Mouse (Mus musculus) Muller cell, postnatal 12 days (primary cell): ENCODE measurements at regions not wholly inside any gene's neighbourhood (a gene's known extent, or its start where the extent isn't known, plus 50 kb on each side); places are given as distances from the start of the nearest gene placed in this dataset.

Experiments
- DNase-seq: peaks from one replicate; pipeline ENCODE4 v3.0.0-alpha.2; 2015; ENCODE audit errors: inconsistent ontology term

DNA sequence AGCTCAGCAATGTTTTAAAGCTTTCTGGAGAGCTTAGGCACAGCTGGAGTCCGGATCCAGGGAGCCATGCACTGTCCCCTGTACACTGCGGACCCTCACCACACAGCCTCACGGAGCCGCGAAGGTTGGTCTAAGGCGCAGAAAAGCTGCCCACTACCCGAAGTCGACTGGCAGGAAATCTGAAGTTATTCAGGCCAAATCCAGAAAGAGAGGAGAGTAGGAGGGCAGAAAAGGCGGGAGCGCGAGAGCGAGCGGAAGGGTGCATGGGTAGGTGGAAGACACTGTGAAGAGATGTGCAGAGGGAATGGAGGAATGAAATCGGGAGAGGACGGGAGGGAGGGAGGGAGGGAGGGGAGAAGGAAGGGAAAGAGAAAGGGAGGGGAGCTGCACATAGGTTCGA lies 51.2 kb upstream of the Kdm8 start:
- peak; percentile 1 for DNase-seq

DNA sequence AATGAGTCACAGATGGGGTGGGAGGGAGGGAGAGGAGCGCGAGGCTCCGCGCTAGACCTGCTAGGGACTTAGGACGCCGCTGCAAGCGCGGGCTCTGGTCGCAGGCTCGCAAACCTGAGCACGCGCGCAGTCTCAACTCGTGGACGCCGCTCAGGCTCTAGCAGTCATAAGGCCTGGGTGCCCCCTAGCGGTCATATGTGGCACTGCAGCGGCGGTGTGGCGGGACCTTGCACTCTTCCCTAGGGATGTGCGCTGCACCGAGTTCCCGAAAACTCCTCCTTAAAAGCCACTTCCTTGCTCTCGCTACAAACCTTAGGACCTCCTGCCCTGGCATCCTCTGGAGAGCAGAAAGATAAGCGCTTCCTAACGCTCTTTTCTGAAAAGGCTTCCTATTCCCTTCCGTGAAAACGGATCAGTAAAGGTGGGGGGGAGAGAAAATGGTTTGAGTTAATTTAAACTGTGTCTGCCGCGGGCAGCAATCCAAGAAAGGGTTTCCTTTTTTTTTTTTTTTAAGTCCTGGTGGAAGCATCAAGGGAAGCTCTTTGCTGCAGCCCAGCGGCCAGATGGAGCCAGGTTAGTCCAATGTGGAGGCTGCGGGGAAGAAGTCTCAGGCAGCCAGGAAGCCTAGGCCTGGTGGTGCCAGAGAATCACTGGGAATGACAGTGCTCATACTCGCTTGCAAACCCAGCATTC lies 50.7 kb upstream of the Kdm8 start:
- peak; percentile 91 for DNase-seq
